Mouse (Mus musculus) stomach, embryonic 16.5 days (tissue): ENCODE data around the gene Laptm5. TPM values are rescaled to one million over a fixed set of nuclear protein-coding genes. Genes with fewer than 3 reads are reported as not detected.

Experiments used
- ATAC-seq: fragments of 200-750 bp; cut with Nextera tagmentation; 2 replicates; pipeline ENCODE4 v1.8.0; 2017; ENCODE audit warnings: moderate number of reproducible peaks, moderate TSS enrichment; ENCODE audit not compliant: insufficient read depth, low FRiP score
- H3K27ac ChIP-seq: fragments of 300-500 bp; sonication (generic); 2 replicates; pipeline ENCODE4 v1.5.1; 2014; ENCODE audit warnings: low read length
- H3K27me3 ChIP-seq: fragments of 300-500 bp; sonication (generic); 2 replicates; pipeline ENCODE4 v1.6.1; 2014; ENCODE audit warnings: low read length, control low read depth, mixed read lengths; ENCODE audit not compliant: control insufficient read depth, insufficient read depth
- H3K36me3 ChIP-seq: fragments of 300-500 bp; sonication (generic); 2 replicates; pipeline ENCODE4 v1.6.1; 2014; ENCODE audit warnings: low read length; ENCODE audit not compliant: control insufficient read depth, insufficient read depth
- H3K4me1 ChIP-seq: fragments of 300-500 bp; sonication (generic); 2 replicates; pipeline ENCODE4 v1.6.1; 2014; ENCODE audit warnings: low read length, control low read depth, mixed read lengths; ENCODE audit not compliant: control insufficient read depth, insufficient read depth
- H3K4me2 ChIP-seq: fragments of 300-500 bp; sonication (generic); 2 replicates; pipeline ENCODE4 v1.6.1; 2014; ENCODE audit warnings: low read depth, low read length, mixed read lengths
- H3K4me3 ChIP-seq: fragments of 300-500 bp; sonication (generic); replicated peaks from 2 replicates; pipeline ENCODE4 v1.5.1; 2014; ENCODE audit warnings: mild to moderate bottlenecking, low read length
- H3K9ac ChIP-seq: fragments of 300-500 bp; sonication (generic); 2 replicates; pipeline ENCODE4 v1.6.1; 2014; ENCODE audit warnings: low read length
- H3K9me3 ChIP-seq: fragments of 300-500 bp; sonication (generic); replicated peaks from 2 replicates; pipeline ENCODE4 v1.6.1; 2016; ENCODE audit warnings: low read length, control low read depth; ENCODE audit not compliant: control insufficient read depth
- WGBS: fragments of 180-500 bp; shearing (Covaris S2); extraction: QIAGEN DNeasy Blood & Tissue Kit; methylation state at CpG from one replicate; pipeline ENCODE4 v1.1.7; 2014; 5-methylcytosine and 5-hydroxymethylcytosine counted together
- polyA plus RNA-seq: library from polyadenylated mRNA; unstranded; fragments of >200 nt; fragmentation: Nextera tagmentation; extraction: Ambion mirVana; gene quantifications from 2 replicates; pipeline ENCODE4 v1.2.1, GENCODE M21; 2015

The Laptm5 gene
- polyA plus RNA-seq, result 47.9 and 50.5 TPM in 2 replicates

GRCm38 (mm10) chr4:130913077-130913476 lies at the start of gene Laptm5:
TSS of gene Laptm5 (plus strand) at chr4:130913125.
- no peaks in the 10 kb centered on the region for H3K27me3 ChIP-seq
- 69% methylated on average over 11 of the region's 11 CpGs for WGBS
- no peaks in the 10 kb centered on the region for H3K9me3 ChIP-seq
- H3K4me2 ChIP-seq, result no peak within 1 kb of the TSS
- H3K9ac ChIP-seq, result no peak within 1 kb of the TSS; the same call in 1 of the 2 replicates
- H3K27ac ChIP-seq, result peak within 1 kb of the TSS; percentile 31; the same call in 1 of the 2 replicates
- no peaks in the 10 kb centered on the region for H3K36me3 ChIP-seq
- ATAC-seq, result peak; percentile 28; the same call in 1 of the 2 replicates
- H3K4me3 ChIP-seq, result peak within 1 kb of the TSS; percentile 23
- H3K4me1 ChIP-seq, result peaks cover 6% of the 10 kb centered on the region; the same call in 1 of the 2 replicates

DNA sequence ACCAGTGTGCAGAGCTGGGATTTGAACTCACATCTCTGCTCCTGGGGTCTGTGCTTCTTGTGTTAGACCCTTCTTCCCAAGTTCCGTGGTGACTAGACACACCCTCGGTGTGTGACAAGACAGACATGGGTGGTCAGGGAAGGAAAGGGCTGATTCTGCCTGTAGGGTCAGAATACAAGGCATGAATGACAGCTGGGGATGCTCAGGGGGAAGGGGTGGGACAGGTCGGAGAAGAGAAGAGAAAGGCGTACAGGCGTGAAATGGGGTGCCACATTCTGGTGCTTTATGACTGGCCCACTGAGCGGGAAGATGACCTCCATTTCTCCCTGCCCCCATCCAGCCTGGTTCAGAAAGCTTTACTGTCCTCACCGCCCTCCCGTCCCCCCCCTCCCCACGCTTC lies 47.5 kb upstream of the Laptm5 start:
- Histone ChIP-seq H3K27me3 (peaks cover 6% of the 10 kb centered on the region; the same call in 1 of the 2 replicates), H3K36me3 (no peaks in the 10 kb centered on the region), H3K4me3 (no peak overlapping the region), H3K9ac (no peak overlapping the region), H3K4me2 (no peak overlapping the region), H3K4me1 (peaks cover 14% of the 10 kb centered on the region; the same call in 1 of the 2 replicates), H3K9me3 (no peaks in the 10 kb centered on the region), H3K27ac (no peak overlapping the region)
- no peak for ATAC-seq
- WGBS, result 30% methylated on average over 9 of the region's 9 CpGs

GRCm38 (mm10) chr4:130865901-130866371 lies 47.0 kb upstream of the Laptm5 start:
- Histone ChIP-seq H3K36me3 (no peaks in the 10 kb centered on the region), H3K9ac (no peak overlapping the region), H3K27ac (no peak overlapping the region), H3K4me2 (no peak overlapping the region), H3K9me3 (no peaks in the 10 kb centered on the region), H3K4me1 (peaks cover 14% of the 10 kb centered on the region; the same call in 1 of the 2 replicates), H3K4me3 (no peak overlapping the region), H3K27me3 (peaks cover 3% of the 10 kb centered on the region; the same call in 1 of the 2 replicates)
- no peak for ATAC-seq
- 30% methylated on average over 8 of the region's 8 CpGs for WGBS

- H3K4me1 ChIP-seq, result no peaks in the 10 kb centered on the region
- 0 out of 2 replicates have a peak, but pooled peaks cover 1% of the 10 kb centered on the region for H3K27me3 ChIP-seq
- H3K9ac ChIP-seq, result no peak overlapping the region
- no peak overlapping the region for H3K4me2 ChIP-seq
- H3K36me3 ChIP-seq, result no peaks in the 10 kb centered on the region
- H3K9me3 ChIP-seq, result no peaks in the 10 kb centered on the region
- peak; percentile 47; the same call in 1 of the 2 replicates for ATAC-seq
- no peak overlapping the region for H3K27ac ChIP-seq
- no peak overlapping the region for H3K4me3 ChIP-seq
- 53% methylated on average over 6 of the region's 6 CpGs for WGBS
Measured at GRCm38 (mm10) chr4:130867940-130868339, 45.0 kb upstream of the Laptm5 start.

- Histone ChIP-seq H3K27ac (no peak overlapping the region; the same call in 1 of the 2 replicates), H3K9ac (no peak overlapping the region), H3K4me1 (no peaks in the 10 kb centered on the region), H3K4me3 (no peak overlapping the region), H3K9me3 (no peaks in the 10 kb centered on the region), H3K36me3 (no peaks in the 10 kb centered on the region), H3K4me2 (no peak overlapping the region), H3K27me3 (no peaks in the 10 kb centered on the region)
- 46% methylated on average over 5 of the region's 5 CpGs for WGBS
- no peak for ATAC-seq
Measured at GRCm38 (mm10) chr4:130868803-130869202, 44.1 kb upstream of the Laptm5 start.

DNA sequence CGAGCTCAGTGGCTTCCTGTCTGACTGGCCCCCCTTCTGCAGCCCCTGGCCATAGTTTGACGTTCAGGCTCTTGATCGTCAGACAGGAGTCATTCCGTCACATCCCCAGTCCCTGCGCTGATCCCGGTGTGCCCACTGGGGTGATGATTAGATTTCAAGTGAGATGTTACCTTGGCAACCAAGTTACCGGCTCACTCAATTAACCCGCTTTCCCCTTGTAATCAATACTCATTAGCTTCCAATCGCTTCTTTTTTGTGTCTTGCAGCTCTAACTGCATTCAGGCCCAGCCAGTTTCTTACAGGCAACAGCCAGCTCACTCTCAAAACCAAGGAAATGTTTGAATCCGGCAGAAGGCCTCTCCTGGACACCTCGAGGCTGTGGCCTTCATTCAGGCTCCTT lies 40.5 kb upstream of the Laptm5 start:
- Histone ChIP-seq H3K4me3 (no peak overlapping the region), H3K27me3 (peaks cover 7% of the 10 kb centered on the region; the same call in 1 of the 2 replicates), H3K9me3 (no peaks in the 10 kb centered on the region), H3K4me2 (no peak overlapping the region), H3K9ac (no peak overlapping the region), H3K36me3 (no peaks in the 10 kb centered on the region), H3K27ac (no peak overlapping the region), H3K4me1 (peaks cover 12% of the 10 kb centered on the region)
- WGBS, result 56% methylated on average over 11 of the region's 11 CpGs
- ATAC-seq, result no peak

GRCm38 (mm10) chr4:130873440-130873839 lies 39.5 kb upstream of the Laptm5 start:
- Histone ChIP-seq H3K27me3 (peaks cover 7% of the 10 kb centered on the region; the same call in 1 of the 2 replicates), H3K4me1 (peaks cover 16% of the 10 kb centered on the region), H3K27ac (no peak overlapping the region), H3K4me3 (no peak overlapping the region), H3K9ac (no peak overlapping the region), H3K36me3 (no peaks in the 10 kb centered on the region), H3K9me3 (no peaks in the 10 kb centered on the region), H3K4me2 (no peak overlapping the region)
- 84% methylated on average over 5 of the region's 5 CpGs for WGBS
- no peak for ATAC-seq

GRCm38 (mm10) chr4:130874601-130875000 lies 38.3 kb upstream of the Laptm5 start:
- H3K4me2 ChIP-seq, result peak overlapping the region; percentile 32; the same call in 1 of the 2 replicates
- no peaks in the 10 kb centered on the region for H3K9me3 ChIP-seq
- no peak overlapping the region for H3K4me3 ChIP-seq
- no peaks in the 10 kb centered on the region for H3K36me3 ChIP-seq
- peaks cover 7% of the 10 kb centered on the region; the same call in 1 of the 2 replicates for H3K27me3 ChIP-seq
- 8% methylated on average over 10 of the region's 10 CpGs for WGBS
- peaks cover 19% of the 10 kb centered on the region for H3K4me1 ChIP-seq
- peak overlapping the region; percentile 36; the same call in 1 of the 2 replicates for H3K9ac ChIP-seq
- peak; percentile 85 for ATAC-seq
- H3K27ac ChIP-seq, result 0 out of 2 replicates have a peak overlapping the region, but pooled peaks have one; percentile 14

GRCm38 (mm10) chr4:130876016-130876726 lies 36.8 kb upstream of the Laptm5 start:
- Histone ChIP-seq H3K27me3 (peaks cover 7% of the 10 kb centered on the region; the same call in 1 of the 2 replicates), H3K4me1 (peaks cover 19% of the 10 kb centered on the region), H3K4me3 (no peak overlapping the region), H3K9ac (no peak overlapping the region), H3K9me3 (no peaks in the 10 kb centered on the region), H3K4me2 (no peak overlapping the region), H3K27ac (no peak overlapping the region), H3K36me3 (no peaks in the 10 kb centered on the region)
- ATAC-seq, result no peak
- 42% methylated on average over 14 of the region's 14 CpGs for WGBS
